Mouse (Mus musculus): ENCODE results near the gene Lats2. TPM values are rescaled to one million over a fixed set of nuclear protein-coding genes. Genes with fewer than 3 reads are reported as not detected.

The Lats2 gene
- polyA plus RNA-seq, 1 experiment from 2014 or later, result 10.9 TPM

DNA sequence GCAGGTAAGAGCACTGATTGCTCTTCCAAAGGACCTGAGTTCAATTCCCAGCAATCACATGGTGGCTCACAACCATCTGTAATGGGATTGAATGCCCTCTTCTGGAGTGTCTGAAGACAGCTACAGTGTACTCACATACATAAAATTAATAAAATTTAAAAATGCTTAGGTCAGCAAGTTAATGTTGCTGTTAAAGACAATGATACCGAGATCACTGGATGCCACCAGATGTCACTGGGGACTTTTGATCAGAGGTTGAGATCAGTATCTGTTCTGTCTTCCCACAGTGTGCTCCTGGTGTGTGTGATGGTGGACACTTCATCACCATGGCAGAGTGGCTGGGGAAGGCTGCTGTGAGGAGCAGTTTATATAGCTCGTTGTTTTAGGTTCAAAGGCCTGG is 31.1 kb upstream of the Lats2 start:
- no peaks in the 10 kb centered on the region for H3K9me3 ChIP-seq (ENCODE audit: control insufficient read depth, low read length)
- 83% methylated on average over 2 of the region's 2 CpGs for WGBS

GRCm38 (mm10) chr14:57787406-57787805 is 29.2 kb upstream of the Lats2 start:
- ATAC-seq (ENCODE audit: low FRiP score, low TSS enrichment), result no peak
- no peak overlapping the region for H3K4me2 ChIP-seq (replicated peaks; ENCODE audit: low read depth)
- H3K4me3 ChIP-seq (ENCODE audit: low read depth, low read length), result no peak overlapping the region
- WGBS, result 52% methylated on average over 4 of the region's 4 CpGs
- H3K9me3 ChIP-seq (ENCODE audit: control insufficient read depth, low read length), result no peaks in the 10 kb centered on the region
- H3K9ac ChIP-seq (ENCODE audit: low read length), result no peak overlapping the region
- no peaks in the 10 kb centered on the region for H3K4me1 ChIP-seq (replicated peaks; ENCODE audit: control insufficient read depth, insufficient read depth)
- H3K36me3 ChIP-seq (ENCODE audit: control insufficient read depth, insufficient read depth, low read length), result no peaks in the 10 kb centered on the region
- TF ChIP-seq EP300 (optimal IDR thresholded peaks at IDR 0.05) (no peak), CTCF (IDR thresholded peaks at IDR 0.05; ENCODE audit: low read depth) (no peak)
- DNase-seq (ENCODE audit: low spot score), result no peak
- H3K27ac ChIP-seq (replicated peaks), result no peak overlapping the region
- H3K27me3 ChIP-seq (ENCODE audit: control insufficient read depth, insufficient read depth, low read length), result no peaks in the 10 kb centered on the region

More for the DNA sequence above, 31.1 kb upstream of the Lats2 start:
- Histone ChIP-seq H3K4me2 (replicated peaks; ENCODE audit: low read depth) (no peak overlapping the region), H3K9ac (ENCODE audit: low read length) (no peak overlapping the region), H3K27ac (replicated peaks) (no peak overlapping the region), H3K4me3 (ENCODE audit: low read depth, low read length) (no peak overlapping the region), H3K36me3 (ENCODE audit: control insufficient read depth, insufficient read depth, low read length) (no peaks in the 10 kb centered on the region), H3K4me1 (replicated peaks; ENCODE audit: control insufficient read depth, insufficient read depth) (no peaks in the 10 kb centered on the region), H3K27me3 (ENCODE audit: control insufficient read depth, insufficient read depth, low read length) (no peaks in the 10 kb centered on the region)
- ATAC-seq (ENCODE audit: low FRiP score, low TSS enrichment), result no peak
- no peak for DNase-seq (ENCODE audit: low spot score)
- no peak for TF ChIP-seq EP300 (optimal IDR thresholded peaks at IDR 0.05)
- no peak for TF ChIP-seq CTCF (IDR thresholded peaks at IDR 0.05; ENCODE audit: low read depth)

- WGBS, result 81% methylated on average over 6 of the region's 6 CpGs
Observed at GRCm38 (mm10) chr14:57772157-57772815, 14.1 kb upstream of the Lats2 start.

DNA sequence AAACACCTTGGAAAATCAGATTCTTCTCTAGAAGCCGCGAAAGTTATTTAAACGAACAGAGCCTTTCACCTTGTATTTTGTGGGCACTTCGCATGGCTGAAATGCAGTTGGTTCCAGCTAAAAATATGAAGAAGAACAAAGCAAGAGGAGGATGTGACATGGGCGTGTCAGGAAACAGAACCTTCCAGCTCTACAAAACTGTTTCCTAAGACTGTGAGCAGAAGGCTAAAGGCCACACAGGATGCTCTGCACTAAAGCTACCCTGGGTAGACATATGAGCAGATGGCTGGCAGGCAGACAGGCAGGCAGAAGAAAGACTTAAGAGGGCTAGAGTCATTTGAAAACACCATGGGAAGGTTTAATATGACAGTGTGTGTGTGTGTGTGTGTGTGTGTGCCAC is 10.9 kb upstream of the Lats2 start:
- no peak for ATAC-seq (ENCODE audit: low FRiP score, low TSS enrichment)
- H3K4me3 ChIP-seq (ENCODE audit: low read depth, low read length), result no peak overlapping the region
- no peaks in the 10 kb centered on the region for H3K9me3 ChIP-seq (ENCODE audit: control insufficient read depth, low read length)
- no peaks in the 10 kb centered on the region for H3K27me3 ChIP-seq (ENCODE audit: control insufficient read depth, insufficient read depth, low read length)
- DNase-seq (ENCODE audit: low spot score), result no peak
- no peaks in the 10 kb centered on the region for H3K36me3 ChIP-seq (ENCODE audit: control insufficient read depth, insufficient read depth, low read length)
- no peaks in the 10 kb centered on the region for H3K4me1 ChIP-seq (replicated peaks; ENCODE audit: control insufficient read depth, insufficient read depth)
- TF ChIP-seq CTCF (IDR thresholded peaks at IDR 0.05; ENCODE audit: low read depth), result no peak
- no peak for TF ChIP-seq EP300 (optimal IDR thresholded peaks at IDR 0.05)
- 90% methylated on average over 5 of the region's 5 CpGs for WGBS
- no peak overlapping the region for H3K4me2 ChIP-seq (replicated peaks; ENCODE audit: low read depth)
- no peak overlapping the region for H3K27ac ChIP-seq (replicated peaks)
- no peak overlapping the region for H3K9ac ChIP-seq (ENCODE audit: low read length)

More at GRCm38 (mm10) chr14:57772157-57772815, 14.1 kb upstream of the Lats2 start:
- no peak for TF ChIP-seq CTCF (IDR thresholded peaks at IDR 0.05; ENCODE audit: low read depth)
- TF ChIP-seq EP300 (optimal IDR thresholded peaks at IDR 0.05), result no peak
- Histone ChIP-seq H3K4me3 (ENCODE audit: low read depth, low read length) (no peak overlapping the region), H3K27ac (replicated peaks) (no peak overlapping the region), H3K4me2 (replicated peaks; ENCODE audit: low read depth) (no peak overlapping the region), H3K4me1 (replicated peaks; ENCODE audit: control insufficient read depth, insufficient read depth) (no peaks in the 10 kb centered on the region), H3K36me3 (ENCODE audit: control insufficient read depth, insufficient read depth, low read length) (no peaks in the 10 kb centered on the region), H3K9me3 (ENCODE audit: control insufficient read depth, low read length) (no peaks in the 10 kb centered on the region), H3K9ac (ENCODE audit: low read length) (no peak overlapping the region), H3K27me3 (ENCODE audit: control insufficient read depth, insufficient read depth, low read length) (no peaks in the 10 kb centered on the region)
- ATAC-seq (ENCODE audit: low FRiP score, low TSS enrichment) (no peak), DNase-seq (ENCODE audit: low spot score) (no peak)

DNA sequence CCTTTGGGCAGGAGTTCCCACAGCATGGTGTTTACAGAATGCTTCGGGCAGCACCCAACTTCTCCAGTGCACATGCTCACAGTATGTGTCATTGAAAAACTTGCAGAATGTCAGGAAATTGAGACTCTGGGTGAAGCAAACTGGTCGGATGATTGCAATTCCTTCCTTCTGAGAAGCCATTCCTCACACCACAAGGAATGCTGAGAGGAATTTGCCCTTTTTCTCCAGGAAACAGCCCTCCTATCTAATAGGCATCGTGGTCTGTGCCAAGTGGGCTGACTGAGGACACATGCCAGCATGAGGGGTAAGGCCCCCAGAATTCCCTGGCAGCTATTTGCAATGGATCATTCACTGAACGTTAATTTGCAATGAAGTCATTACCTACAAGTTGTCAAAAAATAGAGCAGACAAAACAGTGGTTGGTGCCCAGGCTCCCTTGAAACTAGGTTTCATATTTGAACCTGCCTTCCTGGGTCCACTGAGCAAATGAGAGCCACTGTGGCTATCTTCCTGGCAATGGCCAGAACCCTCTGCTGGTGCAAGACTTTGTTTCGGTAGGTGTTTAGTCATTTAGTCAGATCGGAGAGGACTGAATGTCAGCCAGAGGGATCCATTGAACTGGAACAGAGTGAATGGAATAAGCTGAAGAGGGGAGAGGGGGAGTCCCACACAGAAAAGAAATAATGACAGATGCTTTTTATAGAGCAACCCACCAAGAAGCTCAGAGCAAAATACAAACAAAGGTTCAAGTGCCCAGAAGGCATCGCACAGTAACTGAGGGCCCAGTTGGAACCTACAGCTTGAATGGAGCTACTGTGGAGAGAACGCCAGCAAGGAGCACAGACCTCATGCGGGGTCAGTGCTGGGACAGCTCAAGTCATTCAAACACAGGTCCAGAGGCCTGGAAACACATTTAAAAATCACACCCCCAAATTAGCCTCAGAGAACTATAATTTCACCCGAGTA is 2.5 kb upstream of the Lats2 start:
- H3K9me3 ChIP-seq (ENCODE audit: control insufficient read depth, low read length), result no peaks in the 10 kb centered on the region
- TF ChIP-seq CTCF (IDR thresholded peaks at IDR 0.05; ENCODE audit: low read depth) (no peak), EP300 (optimal IDR thresholded peaks at IDR 0.05) (no peak)
- no peak overlapping the region for H3K4me2 ChIP-seq (replicated peaks; ENCODE audit: low read depth)
- DNase-seq (ENCODE audit: low spot score) (no peak), ATAC-seq (ENCODE audit: low FRiP score, low TSS enrichment) (no peak)
- no peak overlapping the region for H3K27ac ChIP-seq (replicated peaks)
- H3K36me3 ChIP-seq (ENCODE audit: control insufficient read depth, insufficient read depth, low read length), result no peaks in the 10 kb centered on the region
- H3K27me3 ChIP-seq (ENCODE audit: control insufficient read depth, insufficient read depth, low read length), result no peaks in the 10 kb centered on the region
- H3K9ac ChIP-seq (ENCODE audit: low read length), result no peak overlapping the region
- no peak overlapping the region for H3K4me3 ChIP-seq (ENCODE audit: low read depth, low read length)
- WGBS, result 69% methylated on average over 10 of the region's 10 CpGs
- H3K4me1 ChIP-seq (replicated peaks; ENCODE audit: control insufficient read depth, insufficient read depth), result no peaks in the 10 kb centered on the region

GRCm38 (mm10) chr14:57756094-57756493 is 2.1 kb downstream of the Lats2 start:
- no peak for ATAC-seq (ENCODE audit: low FRiP score, low TSS enrichment)
- no peak overlapping the region for H3K4me3 ChIP-seq (ENCODE audit: low read depth, low read length)
- TF ChIP-seq CTCF (IDR thresholded peaks at IDR 0.05; ENCODE audit: low read depth), result no peak
- TF ChIP-seq EP300 (optimal IDR thresholded peaks at IDR 0.05), result no peak
- no peaks in the 10 kb centered on the region for H3K9me3 ChIP-seq (ENCODE audit: control insufficient read depth, low read length)
- no peak for DNase-seq (ENCODE audit: low spot score)
- no peaks in the 10 kb centered on the region for H3K27me3 ChIP-seq (ENCODE audit: control insufficient read depth, insufficient read depth, low read length)
- 80% methylated on average over 4 of the region's 4 CpGs for WGBS
- H3K36me3 ChIP-seq (ENCODE audit: control insufficient read depth, insufficient read depth, low read length), result no peaks in the 10 kb centered on the region
- no peak overlapping the region for H3K27ac ChIP-seq (replicated peaks)
- no peak overlapping the region for H3K9ac ChIP-seq (ENCODE audit: low read length)
- H3K4me2 ChIP-seq (replicated peaks; ENCODE audit: low read depth), result no peak overlapping the region
- H3K4me1 ChIP-seq (replicated peaks; ENCODE audit: control insufficient read depth, insufficient read depth), result no peaks in the 10 kb centered on the region

Measured in stomach, postnatal 0 days (tissue).